Mouse (Mus musculus): ENCODE data around the gene Hspa2. TPM values are rescaled to one million over a fixed set of nuclear protein-coding genes. Genes with fewer than 3 reads are reported as not detected.
A peak's percentile ranks its signal among the peaks of the same experiment; 100 is the strongest.

The Hspa2 gene
- polyA plus RNA-seq, 1 experiment from 2014 or later: 7.6 TPM

DNA sequence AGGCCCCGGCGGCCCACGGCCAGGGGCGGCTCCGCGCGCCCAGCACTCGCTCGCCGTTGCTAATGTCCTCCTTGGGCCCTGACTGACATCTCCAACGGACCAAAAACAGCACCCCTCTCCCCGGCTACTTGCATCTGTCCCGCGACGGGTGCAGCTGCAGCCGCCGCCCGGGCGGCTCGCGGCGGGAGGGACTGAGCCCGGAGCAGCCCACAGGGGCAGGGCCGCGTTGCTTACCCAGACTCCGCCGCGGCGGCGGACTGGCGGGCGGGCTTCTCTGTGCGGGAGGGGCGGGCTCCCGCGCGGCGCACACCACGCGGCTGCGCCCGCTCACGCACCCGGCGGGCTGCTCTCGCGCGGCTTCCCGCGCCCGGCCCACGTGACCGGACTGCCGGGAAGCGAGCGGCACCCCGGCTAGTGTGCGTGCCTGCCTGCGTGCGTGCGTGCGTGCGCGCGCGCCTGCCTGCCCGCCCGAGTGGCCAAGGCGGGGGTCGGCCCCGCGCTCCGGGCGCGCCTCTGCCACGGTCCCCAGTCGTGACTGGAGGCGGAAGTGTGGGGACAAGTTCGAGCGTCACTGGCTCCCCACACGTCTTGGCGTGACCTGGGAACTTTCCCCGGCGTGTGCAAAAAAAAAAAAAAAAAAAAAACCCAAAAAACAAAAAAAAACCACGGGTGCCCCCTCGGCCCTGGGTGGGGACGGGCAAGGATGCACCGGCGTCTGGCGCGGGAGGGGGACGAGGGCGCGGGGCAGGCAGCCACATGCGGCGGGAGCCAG lies 34.6 kb upstream of the Hspa2 start, which contains the start of gene Zbtb25:
TSS of gene Zbtb25 (minus strand) at position 397 of the 772 bp plus-strand sequence.
- Histone ChIP-seq H3K27me3 (ENCODE audit: control insufficient read depth, insufficient read depth, low read depth, low read length) (no peaks in the 10 kb centered on the region), H3K4me3 (ENCODE audit: low read depth, low read length) (peak within 1 kb of the TSS; percentile 88), H3K36me3 (ENCODE audit: control insufficient read depth, insufficient read depth, low read length) (no peaks in the 10 kb centered on the region), H3K9me3 (replicated peaks; ENCODE audit: control insufficient read depth, low read length, poor library complexity, severe bottlenecking) (no peaks in the 10 kb centered on the region), H3K4me2 (ENCODE audit: low read length) (peak within 1 kb of the TSS; percentile 72), H3K4me1 (ENCODE audit: control insufficient read depth, insufficient read depth, low read length) (peaks cover 30% of the 10 kb centered on the region), H3K9ac (ENCODE audit: low read depth, low read length) (peak within 1 kb of the TSS; percentile 96), H3K27ac (ENCODE audit: low read length) (peak within 1 kb of the TSS; percentile 95)
- peak; percentile 93 for ATAC-seq
- 0% methylated on average over 71 of the region's 96 CpGs for WGBS

DNA sequence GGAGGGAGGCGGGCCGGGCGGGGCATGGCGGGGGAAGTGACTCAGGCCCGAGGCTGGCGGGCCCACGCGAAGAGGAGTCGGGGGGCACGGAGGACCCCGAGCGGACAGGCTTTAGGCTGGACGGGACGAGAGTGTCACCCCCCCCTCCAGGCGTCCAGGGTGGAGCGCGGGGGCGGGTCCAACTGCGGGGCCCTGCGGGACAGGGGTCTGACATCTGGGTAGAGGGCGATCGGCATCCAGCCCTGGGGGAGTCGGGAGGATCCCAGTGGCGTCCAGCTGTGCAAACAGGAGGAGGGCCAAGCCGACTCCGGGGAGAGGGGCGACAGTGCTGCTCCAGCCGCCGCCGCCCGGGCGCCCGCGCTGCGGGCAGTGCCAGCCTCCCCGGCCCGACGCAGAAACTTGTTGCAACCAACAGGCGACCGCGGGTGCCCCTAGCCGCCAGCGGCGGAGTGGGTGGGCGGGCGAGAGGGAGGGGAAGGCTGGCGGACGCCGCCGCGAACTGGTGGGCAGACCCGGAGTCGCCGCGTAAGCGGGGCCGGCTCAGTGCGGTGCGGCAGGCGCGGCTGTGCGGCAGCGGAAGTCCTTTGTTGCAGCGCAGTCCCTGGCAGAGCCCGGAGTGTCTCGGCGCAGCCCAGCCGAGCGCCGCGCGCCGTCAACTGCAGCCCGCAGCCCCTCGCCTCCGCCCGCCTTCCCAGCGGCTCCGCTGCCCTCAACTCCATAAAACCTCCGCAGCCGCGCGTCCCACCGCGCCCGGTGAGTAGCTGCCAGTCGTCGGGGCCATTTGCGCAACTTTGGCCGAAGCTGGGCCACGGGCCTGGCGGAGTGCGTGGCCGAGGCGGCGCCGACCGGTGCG lies 33.8 kb upstream of the Hspa2 start, which contains the start of gene Zbtb1:
TSS of gene Zbtb1 (plus strand) at position 289 of the 853 bp plus-strand sequence.
- Histone ChIP-seq H3K4me1 (ENCODE audit: control insufficient read depth, insufficient read depth, low read length) (peaks cover 30% of the 10 kb centered on the region), H3K36me3 (ENCODE audit: control insufficient read depth, insufficient read depth, low read length) (no peaks in the 10 kb centered on the region), H3K27me3 (ENCODE audit: control insufficient read depth, insufficient read depth, low read depth, low read length) (no peaks in the 10 kb centered on the region), H3K9me3 (replicated peaks; ENCODE audit: control insufficient read depth, low read length, poor library complexity, severe bottlenecking) (no peaks in the 10 kb centered on the region), H3K9ac (ENCODE audit: low read depth, low read length) (peak within 1 kb of the TSS; percentile 96), H3K4me3 (ENCODE audit: low read depth, low read length) (peak within 1 kb of the TSS; percentile 88), H3K27ac (ENCODE audit: low read length) (peak within 1 kb of the TSS; percentile 95), H3K4me2 (ENCODE audit: low read length) (peak within 1 kb of the TSS; percentile 72)
- WGBS: under 1% methylated on average over 76 of the region's 99 CpGs
- ATAC-seq: peak; percentile 67

DNA sequence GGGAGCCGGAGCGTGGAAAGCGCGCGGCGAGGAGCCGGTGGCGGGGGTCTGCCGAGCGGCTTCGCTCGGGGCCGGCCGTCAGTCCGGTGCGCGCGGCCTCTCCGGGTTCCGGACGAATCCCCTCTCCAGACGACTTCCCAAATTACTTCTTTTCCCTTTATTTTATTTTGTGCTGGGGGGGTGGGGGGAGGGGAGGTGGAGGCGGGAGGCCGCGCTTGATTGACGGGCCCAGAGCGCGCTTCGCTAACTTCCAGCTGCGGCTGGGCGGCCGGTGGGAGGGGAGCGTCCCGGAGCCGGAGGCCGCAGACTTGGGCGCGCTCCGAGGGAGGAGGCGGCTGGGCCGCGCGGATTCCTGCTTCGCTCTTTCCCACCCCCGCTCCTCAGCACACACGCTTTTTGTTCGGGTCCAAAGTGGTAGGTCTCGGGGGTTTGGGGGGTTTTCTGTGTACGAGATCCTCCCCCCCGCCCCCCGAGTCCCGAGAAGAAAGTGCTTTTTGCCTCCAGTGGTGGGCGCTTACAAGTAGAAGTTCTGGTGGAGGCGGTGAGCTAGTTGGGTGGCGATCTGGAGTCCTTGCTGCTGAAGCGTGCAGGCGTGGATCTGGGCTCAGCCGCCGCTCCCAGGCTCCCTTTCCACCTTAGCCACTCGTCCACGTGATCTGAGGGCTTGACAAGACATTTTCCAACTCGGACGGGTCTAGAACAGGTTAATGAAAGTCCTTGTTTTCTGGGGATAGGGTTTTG lies 33.0 kb upstream of the Hspa2 start:
- Histone ChIP-seq H3K9me3 (replicated peaks; ENCODE audit: control insufficient read depth, low read length, poor library complexity, severe bottlenecking) (no peaks in the 10 kb centered on the region), H3K27me3 (ENCODE audit: control insufficient read depth, insufficient read depth, low read depth, low read length) (no peaks in the 10 kb centered on the region), H3K4me3 (ENCODE audit: low read depth, low read length) (peak overlapping the region; percentile 88), H3K27ac (ENCODE audit: low read length) (peak overlapping the region; percentile 95), H3K9ac (ENCODE audit: low read depth, low read length) (peak overlapping the region; percentile 96), H3K36me3 (ENCODE audit: control insufficient read depth, insufficient read depth, low read length) (no peaks in the 10 kb centered on the region), H3K4me2 (ENCODE audit: low read length) (peak overlapping the region; percentile 72), H3K4me1 (ENCODE audit: control insufficient read depth, insufficient read depth, low read length) (peaks cover 28% of the 10 kb centered on the region)
- ATAC-seq: 0 out of 2 replicates have a peak, but pooled peaks have one; percentile 2
- WGBS: under 1% methylated on average over 32 of the region's 63 CpGs

DNA sequence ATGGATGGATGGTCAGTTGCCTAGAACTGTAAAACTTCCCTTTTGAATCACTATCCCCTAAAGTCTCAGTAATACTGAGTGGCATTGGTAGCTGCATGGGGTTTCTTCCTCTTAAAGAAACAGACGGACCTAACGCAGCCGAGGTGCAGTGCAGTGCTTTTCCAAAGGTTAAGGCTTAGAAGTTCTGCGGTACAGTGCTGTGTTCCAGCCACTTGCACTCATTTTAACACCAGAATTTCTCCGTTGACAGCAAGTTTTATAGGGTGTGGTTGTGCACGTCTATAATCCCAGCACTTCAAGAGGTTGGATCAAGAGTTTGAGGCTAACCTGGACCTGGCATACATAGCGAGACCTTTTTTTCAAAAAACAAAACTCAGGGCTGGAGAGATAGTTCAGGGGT lies 31.9 kb upstream of the Hspa2 start:
- Histone ChIP-seq H3K9me3 (replicated peaks; ENCODE audit: control insufficient read depth, low read length, poor library complexity, severe bottlenecking) (no peaks in the 10 kb centered on the region), H3K4me3 (ENCODE audit: low read depth, low read length) (no peak overlapping the region), H3K27ac (ENCODE audit: low read length) (no peak overlapping the region), H3K9ac (ENCODE audit: low read depth, low read length) (no peak overlapping the region), H3K4me2 (ENCODE audit: low read length) (peak overlapping the region; percentile 72), H3K27me3 (ENCODE audit: control insufficient read depth, insufficient read depth, low read depth, low read length) (no peaks in the 10 kb centered on the region), H3K4me1 (ENCODE audit: control insufficient read depth, insufficient read depth, low read length) (peaks cover 25% of the 10 kb centered on the region), H3K36me3 (ENCODE audit: control insufficient read depth, insufficient read depth, low read length) (no peaks in the 10 kb centered on the region)
- WGBS: 42% methylated on average over 7 of the region's 7 CpGs
- ATAC-seq: no peak

DNA sequence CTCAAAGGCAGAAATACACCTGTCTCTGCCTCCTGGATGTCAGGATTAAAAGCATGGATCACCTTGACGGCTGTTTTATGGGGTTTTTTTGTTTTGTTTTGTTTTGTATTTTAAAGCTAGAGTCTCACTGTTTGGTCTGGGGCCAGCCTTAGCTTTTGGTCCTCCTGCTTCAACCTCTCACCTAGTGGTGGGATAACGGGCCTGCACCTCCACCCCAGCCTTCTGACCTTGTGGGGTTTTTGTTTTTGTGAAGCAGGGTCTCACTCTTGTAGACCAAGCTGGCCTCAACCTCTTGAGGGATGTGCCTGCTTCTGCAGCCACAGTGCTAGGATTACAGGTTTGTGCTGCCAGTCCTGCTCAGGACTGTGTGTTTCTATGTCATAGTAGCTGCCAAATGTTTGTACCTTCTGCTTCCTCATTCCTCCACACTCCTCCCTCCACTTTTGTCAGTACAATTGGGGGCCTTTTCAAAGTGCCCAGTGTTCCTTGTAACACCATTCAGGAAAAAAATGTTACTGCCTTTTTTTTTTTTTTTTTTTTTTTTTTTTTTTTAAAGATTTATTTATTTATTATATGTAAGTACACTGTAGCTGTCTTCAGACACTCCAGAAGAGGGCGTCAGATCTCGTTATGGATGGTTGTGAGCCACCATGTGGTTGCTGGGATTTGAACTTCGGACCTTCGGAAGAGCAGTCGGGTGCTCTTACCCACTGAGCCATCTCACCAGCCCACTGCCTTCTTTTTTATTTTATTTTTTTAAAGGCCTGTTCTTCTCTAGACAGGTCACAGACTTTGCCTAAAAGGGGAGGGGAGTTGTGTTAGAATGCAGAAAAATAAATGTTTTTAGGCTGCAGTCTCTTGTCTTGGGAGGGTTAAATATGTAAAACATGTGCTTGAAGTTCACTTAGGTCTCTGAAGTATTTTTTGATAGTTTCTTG lies 30.8 kb upstream of the Hspa2 start:
- Histone ChIP-seq H3K4me1 (ENCODE audit: control insufficient read depth, insufficient read depth, low read length) (peaks cover 14% of the 10 kb centered on the region), H3K36me3 (ENCODE audit: control insufficient read depth, insufficient read depth, low read length) (no peaks in the 10 kb centered on the region), H3K9ac (ENCODE audit: low read depth, low read length) (no peak overlapping the region), H3K27ac (ENCODE audit: low read length) (no peak overlapping the region), H3K4me3 (ENCODE audit: low read depth, low read length) (no peak overlapping the region), H3K9me3 (replicated peaks; ENCODE audit: control insufficient read depth, low read length, poor library complexity, severe bottlenecking) (no peaks in the 10 kb centered on the region), H3K27me3 (ENCODE audit: control insufficient read depth, insufficient read depth, low read depth, low read length) (no peaks in the 10 kb centered on the region), H3K4me2 (ENCODE audit: low read length) (no peak overlapping the region)
- WGBS: 81% methylated on average over 5 of the region's 7 CpGs
- ATAC-seq: no peak

DNA sequence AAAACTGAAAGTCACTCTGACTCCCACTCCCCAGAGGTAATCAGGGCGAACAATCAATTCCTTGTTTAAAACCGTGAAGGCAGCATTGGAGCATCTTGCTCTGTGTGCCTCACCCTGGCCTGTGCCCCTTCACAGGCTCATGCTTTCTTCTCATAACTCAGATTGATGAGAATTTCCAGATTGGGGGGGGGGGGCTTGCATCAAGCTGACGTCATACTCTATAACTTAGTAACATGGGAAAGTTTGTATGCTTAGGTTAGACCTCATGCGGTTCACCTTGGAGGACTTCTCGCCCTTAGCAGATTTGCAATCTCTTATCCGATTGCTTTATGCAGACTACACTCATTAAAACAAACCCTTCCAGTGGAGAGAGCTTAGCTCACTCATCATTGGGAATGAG lies 30.0 kb upstream of the Hspa2 start:
- Histone ChIP-seq H3K4me3 (ENCODE audit: low read depth, low read length) (no peak overlapping the region), H3K27ac (ENCODE audit: low read length) (no peak overlapping the region), H3K9ac (ENCODE audit: low read depth, low read length) (no peak overlapping the region), H3K27me3 (ENCODE audit: control insufficient read depth, insufficient read depth, low read depth, low read length) (no peaks in the 10 kb centered on the region), H3K4me1 (ENCODE audit: control insufficient read depth, insufficient read depth, low read length) (peaks cover 11% of the 10 kb centered on the region), H3K9me3 (replicated peaks; ENCODE audit: control insufficient read depth, low read length, poor library complexity, severe bottlenecking) (no peaks in the 10 kb centered on the region), H3K36me3 (ENCODE audit: control insufficient read depth, insufficient read depth, low read length) (no peaks in the 10 kb centered on the region), H3K4me2 (ENCODE audit: low read length) (no peak overlapping the region)
- no peak for ATAC-seq
- 73% methylated on average over 6 of the region's 6 CpGs for WGBS

DNA sequence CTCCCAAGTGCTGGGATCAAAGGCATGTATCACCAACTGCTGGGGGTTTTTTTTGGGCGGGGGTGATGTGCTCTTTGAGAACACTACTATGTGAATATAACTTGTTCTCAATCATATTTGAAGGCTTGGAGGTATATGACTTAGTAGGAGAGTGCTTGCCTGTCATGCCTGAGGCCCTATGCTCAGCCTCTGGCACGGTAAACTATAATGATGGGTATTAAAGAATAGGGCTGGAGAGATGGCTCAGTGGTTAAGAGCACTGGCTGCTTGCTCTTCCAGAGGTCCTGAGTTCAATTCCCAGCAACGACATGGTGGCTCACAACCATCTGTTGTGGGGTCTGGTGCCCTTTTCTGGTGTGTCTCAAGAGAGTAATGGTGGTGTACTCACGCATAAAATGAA lies 29.1 kb upstream of the Hspa2 start:
- H3K4me2 ChIP-seq (ENCODE audit: low read length): no peak overlapping the region

DNA sequence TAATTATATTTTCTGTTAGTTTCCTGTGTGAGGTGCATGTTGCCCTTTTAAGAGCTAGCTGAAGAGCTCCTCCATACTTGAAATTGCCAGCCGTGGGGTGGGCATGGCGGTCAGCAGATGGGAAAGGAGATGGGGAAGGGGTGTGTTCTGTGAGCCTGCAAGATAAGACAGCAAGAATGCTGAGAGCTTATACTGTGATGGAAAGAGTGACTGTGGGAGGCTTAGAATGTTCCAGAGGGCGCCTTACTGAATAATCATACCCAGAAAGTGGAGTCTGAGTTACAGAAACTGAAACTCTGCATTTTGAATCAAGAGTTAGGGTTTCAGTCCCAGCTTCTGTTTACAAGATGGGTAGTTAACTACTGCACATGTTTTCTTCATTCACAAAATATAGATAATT lies 28.5 kb upstream of the Hspa2 start:
- Histone ChIP-seq H3K4me1 (ENCODE audit: control insufficient read depth, insufficient read depth, low read length) (peaks cover 11% of the 10 kb centered on the region), H3K9me3 (replicated peaks; ENCODE audit: control insufficient read depth, low read length, poor library complexity, severe bottlenecking) (no peaks in the 10 kb centered on the region), H3K4me2 (ENCODE audit: low read length) (no peak overlapping the region), H3K4me3 (ENCODE audit: low read depth, low read length) (no peak overlapping the region), H3K36me3 (ENCODE audit: control insufficient read depth, insufficient read depth, low read length) (no peaks in the 10 kb centered on the region), H3K27me3 (ENCODE audit: control insufficient read depth, insufficient read depth, low read depth, low read length) (no peaks in the 10 kb centered on the region), H3K27ac (ENCODE audit: low read length) (no peak overlapping the region), H3K9ac (ENCODE audit: low read depth, low read length) (no peak overlapping the region)
- 92% methylated on average over 3 of the region's 3 CpGs for WGBS
- no peak for ATAC-seq

More for the DNA sequence above, 29.1 kb upstream of the Hspa2 start:
- WGBS: 82% methylated on average over 4 of the region's 4 CpGs
- no peaks in the 10 kb centered on the region for H3K9me3 ChIP-seq (replicated peaks; ENCODE audit: control insufficient read depth, low read length, poor library complexity, severe bottlenecking)
- H3K4me1 ChIP-seq (ENCODE audit: control insufficient read depth, insufficient read depth, low read length): peaks cover 11% of the 10 kb centered on the region
- no peak for ATAC-seq
- no peak overlapping the region for H3K27ac ChIP-seq (ENCODE audit: low read length)
- no peak overlapping the region for H3K9ac ChIP-seq (ENCODE audit: low read depth, low read length)
- no peak overlapping the region for H3K4me3 ChIP-seq (ENCODE audit: low read depth, low read length)
- no peaks in the 10 kb centered on the region for H3K27me3 ChIP-seq (ENCODE audit: control insufficient read depth, insufficient read depth, low read depth, low read length)
- no peaks in the 10 kb centered on the region for H3K36me3 ChIP-seq (ENCODE audit: control insufficient read depth, insufficient read depth, low read length)

All from midbrain, embryonic 16.5 days (tissue).